Mouse (Mus musculus) cerebellum, adult 9-10 months (tissue): Measurements from ENCODE around the gene 4833439L19Rik.

Experiments
- DNase-seq: peaks from one replicate; pipeline ENCODE4 v3.0.0; 2022

Gene 4833439L19Rik

DNA sequence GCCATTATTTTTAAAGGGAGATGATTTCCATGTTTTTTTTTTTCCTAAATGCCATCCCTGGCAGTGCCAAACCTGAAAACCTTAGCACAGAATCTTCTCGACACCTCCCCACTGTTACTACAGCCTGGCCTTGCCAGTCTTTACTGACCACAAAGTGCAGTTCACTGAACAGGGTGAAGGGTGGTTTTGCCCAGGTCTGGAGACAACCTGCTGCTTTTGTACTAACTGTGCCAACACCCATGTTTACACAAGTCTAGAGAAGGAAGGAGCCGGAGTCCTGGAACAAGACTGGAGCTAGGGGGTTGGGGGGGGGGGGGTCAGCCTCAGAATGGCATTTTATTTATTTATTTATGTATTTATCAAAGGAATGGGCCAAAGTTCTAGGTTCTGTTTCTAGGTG lies 16.1 kb upstream of the 4833439L19Rik start:
- no peak for DNase-seq

DNA sequence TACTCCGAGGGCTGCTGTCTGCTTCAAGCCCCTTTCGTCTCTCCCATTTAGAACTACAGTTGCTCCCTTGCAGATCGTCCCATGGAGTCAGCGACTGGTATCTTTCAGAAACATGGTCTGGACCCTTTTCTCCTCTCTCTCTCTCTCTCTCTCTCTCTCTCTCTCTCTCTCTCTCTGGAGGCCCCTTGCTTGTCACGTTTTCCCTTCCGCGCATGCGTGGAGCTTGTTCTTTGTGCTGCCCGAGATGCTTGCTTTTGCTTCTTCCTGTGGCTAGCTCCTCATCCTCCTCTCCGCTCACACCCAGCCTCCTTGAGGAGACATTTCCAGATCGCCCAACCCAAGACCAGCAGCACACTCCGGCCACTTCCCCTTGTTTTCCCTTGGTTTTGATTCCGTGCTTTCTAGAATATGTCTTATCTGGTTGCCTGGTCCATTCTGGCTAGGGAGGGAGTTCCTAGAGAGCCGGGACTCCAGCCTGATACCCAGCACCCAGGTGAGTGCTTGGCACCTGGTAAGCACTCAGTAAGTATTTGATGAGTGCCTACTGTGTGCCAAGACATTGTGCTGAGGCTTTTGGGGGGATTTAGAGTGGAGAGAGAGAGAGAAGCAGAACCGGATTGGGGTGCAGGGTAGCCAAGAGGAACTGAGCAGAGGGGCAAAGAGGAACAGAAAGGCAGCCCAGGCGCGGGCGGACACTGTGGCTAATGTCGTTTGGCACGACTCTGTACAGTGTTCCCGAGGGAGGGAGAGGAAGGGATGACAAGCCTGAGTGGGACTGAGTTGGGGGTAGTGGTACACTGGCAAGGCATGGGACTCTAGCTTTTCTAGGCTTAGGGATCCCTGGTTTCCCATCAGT lies 12.6 kb upstream of the 4833439L19Rik start:
- no peak for DNase-seq

DNA sequence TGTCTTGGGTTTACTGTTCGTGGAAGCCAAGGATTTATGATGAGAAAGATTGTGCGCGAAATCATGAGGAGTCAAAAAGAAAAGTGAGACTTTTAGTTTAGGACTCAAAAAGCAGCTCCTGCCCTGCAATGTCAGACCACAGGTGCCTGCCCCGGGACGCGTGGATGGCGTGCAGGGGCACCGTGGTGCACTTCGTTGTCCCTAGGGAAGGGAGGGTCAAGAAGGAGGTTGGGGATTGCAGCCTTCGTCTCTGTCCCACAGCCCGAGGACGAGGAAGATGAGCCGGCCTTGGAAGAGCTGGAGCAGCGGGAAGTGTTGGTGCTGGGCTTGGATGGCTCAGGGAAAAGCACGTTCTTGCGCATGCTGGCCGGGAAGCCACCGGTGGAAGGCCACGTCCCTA lies 10.3 kb upstream of the 4833439L19Rik start:
- no peak for DNase-seq

DNA sequence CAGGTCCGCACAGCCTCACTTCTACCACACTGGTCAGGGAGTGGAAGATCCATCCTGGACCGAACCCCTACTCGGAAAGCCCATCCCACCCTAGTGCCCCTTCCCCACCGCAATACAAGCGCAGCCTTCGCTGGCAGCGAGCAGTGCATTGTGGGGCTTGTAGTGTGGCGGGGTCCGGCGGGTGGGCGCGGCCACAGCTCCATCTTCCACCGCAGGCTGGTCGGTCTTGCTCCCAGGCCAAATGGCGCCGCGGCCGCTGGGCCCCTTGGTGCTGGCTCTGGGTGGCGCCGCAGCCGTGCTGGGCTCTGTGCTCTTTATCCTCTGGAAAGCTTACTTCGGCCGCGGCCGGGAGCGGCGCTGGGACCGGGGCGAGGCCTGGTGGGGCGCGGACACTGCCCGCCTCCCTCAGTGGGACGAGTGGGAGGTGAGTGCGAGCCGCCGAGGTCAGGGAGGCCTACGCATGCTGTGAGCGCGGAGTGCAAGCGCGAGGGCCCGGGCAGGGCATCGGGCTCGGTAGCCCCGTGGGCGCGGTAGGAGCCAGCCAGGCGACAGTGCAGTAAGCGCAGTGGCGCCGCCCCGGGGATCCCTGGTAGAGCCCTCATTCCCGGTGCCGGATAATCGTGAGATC lies 9.7 kb upstream of the 4833439L19Rik start, which contains the start of gene Arl10:
TSS of gene Arl10 (plus strand) at position 162 of the 628 bp plus-strand sequence.
- DNase-seq = peak; percentile 65

DNA sequence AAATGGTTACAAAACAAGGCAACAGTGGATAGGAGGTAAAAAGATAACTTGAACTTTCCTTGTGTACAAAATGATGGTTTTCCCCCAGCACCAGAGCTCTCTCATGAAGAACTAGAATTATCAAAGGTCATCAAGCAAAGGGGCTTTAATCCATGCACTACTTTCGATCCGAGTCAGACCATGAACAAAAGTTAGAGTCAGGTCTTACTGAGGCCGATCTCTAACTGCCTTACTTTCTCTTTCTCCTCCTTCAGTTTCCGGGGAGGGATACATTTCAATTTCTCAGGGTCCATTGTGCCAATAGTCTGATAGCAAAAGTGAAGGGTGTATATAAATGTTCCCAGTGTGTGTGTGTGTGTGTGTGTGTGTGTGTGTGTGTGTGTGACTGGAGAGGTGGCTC lies 7.4 kb upstream of the 4833439L19Rik start:
- no peak for DNase-seq

DNA sequence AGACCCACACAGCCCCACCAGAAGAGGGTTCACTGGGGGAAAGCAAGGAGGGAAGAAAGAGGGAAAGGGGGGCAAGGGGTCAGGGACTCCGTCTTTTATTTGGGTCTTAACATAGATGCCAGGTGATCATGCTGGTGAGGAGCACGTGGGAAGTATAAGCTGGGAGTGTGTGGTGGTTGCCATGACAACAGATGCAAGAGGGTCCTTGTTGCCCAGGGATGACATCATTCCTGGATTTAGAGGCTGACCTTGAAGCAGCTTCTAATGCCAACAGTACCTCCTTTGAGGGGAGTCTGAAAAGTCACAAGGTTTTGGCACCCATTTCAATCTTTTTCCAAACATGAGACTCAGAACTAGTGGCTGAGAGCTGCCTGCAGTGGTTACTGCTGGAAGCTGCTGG lies 6.4 kb upstream of the 4833439L19Rik start:
- no peak for DNase-seq

DNA sequence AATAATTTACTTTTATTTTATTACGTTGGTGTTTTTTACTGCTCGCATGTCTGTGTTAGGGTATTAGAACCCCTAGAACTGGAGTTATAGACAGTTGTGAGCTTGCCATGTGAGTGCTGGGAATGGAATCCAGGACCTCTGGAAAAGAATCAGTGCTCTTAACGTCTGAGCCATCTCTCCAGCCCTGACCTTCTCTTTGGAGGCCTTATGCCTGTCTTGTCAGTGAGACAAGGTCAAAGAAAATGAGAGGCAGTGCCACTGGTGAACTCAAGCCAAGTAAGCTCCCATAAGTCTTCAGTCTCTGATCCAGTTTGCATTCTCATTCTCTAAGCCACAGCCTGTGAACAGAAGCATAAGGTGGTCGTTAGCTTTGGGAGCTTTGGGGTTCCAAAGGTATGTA lies 5.5 kb upstream of the 4833439L19Rik start:
- DNase-seq = no peak

DNA sequence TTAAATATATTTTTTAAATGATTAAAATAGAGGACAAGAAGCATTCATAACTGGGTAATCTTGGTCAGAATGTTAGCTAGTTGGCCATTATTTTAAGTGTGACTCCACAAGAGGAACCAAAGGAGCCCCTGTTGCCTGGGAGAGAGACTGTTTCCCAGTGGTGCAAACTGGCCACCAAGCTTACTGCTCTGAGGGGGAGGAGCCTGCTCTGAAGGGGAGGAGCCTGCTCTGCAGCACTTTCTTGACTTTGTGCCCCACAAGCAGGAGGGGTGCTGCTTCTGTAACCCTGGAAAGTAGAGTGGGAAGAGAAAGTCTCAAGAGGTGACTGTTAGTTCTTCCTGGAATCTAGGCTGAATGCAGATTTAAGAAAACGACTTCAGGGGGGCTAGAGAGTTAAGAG lies 4.0 kb upstream of the 4833439L19Rik start:
- no peak for DNase-seq

DNA sequence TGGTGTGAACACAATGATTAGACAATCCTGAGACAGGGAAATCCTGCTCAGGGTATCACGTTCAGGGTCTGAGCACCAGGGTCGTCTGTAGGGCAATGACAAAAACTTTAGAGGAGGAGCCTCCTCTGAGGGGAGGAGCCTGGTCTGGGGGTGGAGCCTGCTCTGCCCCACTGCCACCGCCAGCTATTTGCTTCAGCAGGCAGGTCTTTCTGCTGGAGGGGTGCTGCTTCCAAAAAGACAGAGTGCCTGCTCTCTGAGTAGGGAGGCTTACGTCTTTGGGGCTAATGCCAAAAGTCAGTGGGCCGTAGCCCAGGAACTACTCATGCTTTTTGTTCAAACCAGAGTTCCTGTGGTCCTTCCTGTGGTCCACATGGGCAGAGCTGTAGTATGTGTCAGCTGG lies 3.1 kb upstream of the 4833439L19Rik start:
- no peak for DNase-seq

DNA sequence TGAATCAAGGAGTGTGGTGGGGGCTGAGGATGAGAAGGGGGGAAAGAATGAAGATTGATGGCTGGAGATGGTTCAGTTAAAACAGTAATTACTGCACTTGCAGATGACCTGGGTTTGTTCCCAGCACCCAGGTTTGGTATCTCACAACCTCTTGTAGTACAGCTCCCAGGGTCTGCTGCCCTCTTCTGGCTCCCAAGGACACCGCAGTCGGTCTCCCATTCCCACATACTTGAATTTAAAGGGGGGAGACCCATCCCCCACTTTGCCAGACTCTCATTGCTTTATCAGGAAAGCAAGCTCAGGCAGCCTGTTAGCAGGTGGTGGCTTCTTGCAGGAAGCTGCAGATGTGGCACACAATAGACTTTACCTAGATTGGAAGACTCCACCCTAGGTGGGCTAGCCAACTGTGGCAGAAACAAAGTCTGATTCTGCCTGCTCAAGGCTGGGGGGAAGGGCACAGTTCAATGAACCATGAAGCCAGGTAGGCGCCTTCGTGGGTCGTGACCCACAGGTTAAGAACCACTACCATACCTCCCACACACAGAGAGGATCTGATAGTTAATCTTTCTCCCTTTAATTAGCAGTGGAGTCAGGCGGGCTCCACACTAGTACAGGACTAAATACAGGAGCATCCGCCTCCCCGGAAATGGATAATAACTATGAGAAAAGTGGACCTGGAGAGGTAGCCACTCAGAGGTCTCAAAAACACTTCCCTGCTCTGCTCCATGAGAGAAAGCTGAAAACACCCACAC lies 535 bp upstream of the 4833439L19Rik start:
- peak; percentile 81 for DNase-seq

DNA sequence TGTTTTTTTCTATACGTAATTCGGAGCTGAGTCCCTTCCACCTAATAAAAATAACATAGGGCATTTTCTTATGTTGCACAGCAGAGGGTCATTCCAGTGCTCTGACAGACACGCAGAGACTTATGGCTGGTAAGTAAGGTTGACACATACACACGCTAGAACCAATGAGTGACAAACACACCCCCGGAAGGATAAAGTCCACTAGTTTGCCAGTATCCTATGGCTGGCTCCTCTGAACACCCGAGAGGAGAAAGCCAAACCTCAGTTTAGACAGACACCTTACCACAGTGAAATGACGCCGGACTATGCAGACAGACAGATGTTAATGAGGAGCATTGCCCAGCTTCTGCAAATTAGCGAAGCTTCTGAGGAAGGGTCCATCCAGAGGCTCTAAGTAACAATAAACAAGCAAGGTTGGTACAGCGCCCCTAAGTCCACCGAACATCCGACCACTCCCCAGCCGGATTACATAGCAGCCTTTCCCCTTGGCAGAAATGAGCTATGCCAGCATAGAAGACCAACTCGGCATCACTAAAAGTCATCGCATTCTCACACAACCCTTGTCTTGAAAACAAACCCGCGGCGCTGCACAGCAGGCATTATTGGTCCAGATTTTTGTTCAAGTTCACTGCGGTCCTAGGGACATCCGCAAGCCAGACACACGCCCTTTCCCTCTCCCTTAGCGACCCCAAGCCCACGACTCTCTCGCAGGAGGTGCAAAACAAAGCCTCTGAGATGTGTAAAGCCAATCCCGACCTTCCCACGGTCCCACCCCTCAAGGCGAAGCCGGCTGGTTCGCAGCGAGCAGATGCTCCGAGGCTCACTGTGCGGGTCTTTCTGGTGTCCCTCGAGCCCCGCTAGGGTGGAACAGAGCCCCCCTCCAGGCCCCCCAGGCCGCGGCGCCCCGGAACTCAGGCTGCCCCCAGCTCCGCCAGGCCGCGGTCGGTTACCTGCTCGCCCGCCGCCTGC lies 719 bp downstream of the 4833439L19Rik start:
- DNase-seq = no peak

DNA sequence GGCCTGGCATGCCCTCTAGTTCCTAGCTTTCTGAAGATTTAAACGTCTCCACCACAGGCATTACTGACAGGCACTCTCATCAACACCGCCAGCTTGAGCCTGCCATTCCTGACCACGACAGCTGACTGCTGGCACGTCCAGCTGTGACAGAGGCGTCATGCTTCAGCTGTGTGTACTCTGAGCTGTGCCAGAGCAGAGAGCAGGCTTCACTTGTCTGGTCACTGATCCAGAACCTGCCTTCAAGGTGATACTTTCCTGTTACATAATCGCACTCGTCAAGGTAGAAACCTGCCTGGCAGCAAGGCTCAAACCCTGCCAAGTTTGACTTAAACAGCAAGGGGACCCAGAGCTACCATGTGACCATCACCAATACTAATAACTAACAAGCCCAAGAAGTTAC lies 2.7 kb downstream of the 4833439L19Rik start:
- no peak for DNase-seq

DNA sequence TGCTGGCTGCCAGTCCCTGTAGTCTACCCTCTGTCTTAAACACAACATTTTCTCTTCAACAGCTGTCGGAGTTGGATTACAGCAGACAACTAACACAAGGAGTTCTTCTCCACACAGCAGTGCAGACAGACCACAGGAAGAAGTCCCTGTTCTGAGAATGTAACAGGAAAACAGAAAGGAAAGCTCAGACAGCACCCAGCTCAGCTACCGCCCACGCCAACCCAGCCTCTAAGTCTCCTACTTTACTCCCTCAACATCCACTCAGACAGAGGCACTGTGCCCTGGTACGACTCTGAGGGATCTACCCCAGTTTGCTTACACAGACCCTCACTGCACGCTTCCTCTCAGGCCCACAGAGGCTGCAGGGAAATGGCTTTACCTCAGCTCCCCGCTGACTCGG lies 4.6 kb downstream of the 4833439L19Rik start:
- peak; percentile 15 for DNase-seq

DNA sequence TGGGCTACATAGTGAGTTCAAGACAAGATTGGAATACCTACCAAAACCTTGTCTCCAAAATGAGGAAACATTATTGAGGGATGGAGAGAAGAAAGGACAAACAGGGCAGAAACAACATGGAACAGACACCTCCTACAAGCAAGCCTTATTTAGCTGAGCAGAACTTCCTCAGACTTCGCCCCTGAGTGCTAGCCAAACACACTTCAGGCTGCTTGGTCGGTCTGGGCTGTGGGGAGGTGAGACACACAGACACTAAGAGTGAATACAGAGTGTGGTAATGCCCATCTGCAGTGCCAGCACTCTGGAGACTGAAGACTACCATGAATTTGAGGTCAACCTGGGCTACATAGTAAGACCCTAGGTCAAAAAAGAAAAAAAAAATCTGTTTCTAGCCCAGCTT lies 5.6 kb downstream of the 4833439L19Rik start:
- peak; percentile 27 for DNase-seq

DNA sequence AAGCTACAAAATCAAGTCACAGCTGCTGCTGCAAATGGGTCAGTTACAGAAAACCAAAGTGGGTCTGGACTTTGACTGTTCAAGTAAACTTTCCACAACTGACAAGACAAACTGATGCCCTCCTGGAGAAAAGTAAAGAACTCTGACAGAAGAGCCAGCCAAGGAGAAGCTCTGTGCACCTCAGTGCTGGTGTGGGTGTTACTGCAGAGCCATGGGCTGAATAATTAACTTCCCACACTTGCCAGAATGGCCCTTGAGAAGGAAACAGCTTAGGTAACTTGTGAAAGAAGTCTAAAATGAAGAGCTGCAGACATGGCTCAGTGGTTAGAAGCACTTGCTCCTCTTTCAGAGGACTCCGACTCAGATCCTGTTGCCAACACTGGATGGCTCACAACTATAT lies 7.6 kb downstream of the 4833439L19Rik start:
- peak; percentile 38 for DNase-seq

DNA sequence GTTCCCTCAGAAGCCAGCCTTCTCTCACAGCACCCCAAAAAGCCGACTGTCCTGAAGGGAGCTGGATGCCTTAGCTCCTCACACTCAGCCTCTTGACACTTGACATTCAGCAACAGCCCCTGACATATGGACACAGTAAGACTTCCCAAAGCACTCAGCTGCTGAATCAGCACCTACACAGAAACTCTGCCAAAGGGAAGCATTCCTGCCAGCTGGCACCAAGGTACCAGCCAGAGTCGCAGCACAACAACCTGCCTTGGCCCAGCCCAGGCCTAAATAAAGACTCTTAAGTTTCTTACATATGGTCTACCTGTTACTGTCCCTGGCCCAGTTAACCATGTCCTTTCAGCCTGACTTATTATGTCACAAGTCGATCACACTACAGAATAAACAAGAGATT lies 8.4 kb downstream of the 4833439L19Rik start:
- peak; percentile 97 for DNase-seq

DNA sequence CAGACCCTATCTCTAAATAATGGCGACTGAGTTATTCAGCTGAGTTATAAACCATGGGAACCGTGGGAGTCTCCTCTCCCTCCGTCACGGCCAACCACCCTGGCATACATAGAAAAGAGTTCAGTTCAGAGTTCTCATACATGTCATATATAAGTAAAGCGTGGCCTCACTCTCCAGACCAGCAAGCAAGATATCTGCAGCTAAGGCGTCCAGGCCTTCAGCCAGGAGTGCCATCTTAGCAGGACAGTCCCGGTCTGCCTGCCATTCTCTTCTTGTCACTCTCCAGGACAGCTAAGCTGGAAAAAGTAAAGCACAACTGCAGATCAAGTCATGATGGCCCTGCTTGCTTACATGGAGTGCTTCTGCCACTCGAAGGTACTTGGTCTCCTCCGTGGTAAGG lies 9.1 kb downstream of the 4833439L19Rik start:
- DNase-seq = no peak

DNA sequence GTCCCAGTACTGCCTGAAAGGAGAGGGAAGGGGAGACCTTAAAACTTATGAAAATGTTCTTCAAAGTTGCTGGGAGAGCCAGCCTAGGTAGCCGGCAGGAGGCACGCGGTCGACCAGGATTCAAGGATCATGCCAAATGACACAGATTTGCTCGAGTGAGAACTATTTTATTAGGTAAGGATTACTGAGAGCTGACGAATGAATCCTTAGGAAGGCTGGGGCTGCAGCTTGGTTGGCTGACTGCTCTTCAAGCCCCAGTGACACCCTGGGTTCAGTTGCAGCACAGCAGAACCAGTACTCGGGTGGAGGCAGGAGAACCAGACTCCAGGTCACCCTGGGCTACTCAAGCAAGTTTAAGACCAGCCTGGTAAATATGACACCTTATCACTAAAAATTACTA lies 17.2 kb downstream of the 4833439L19Rik start:
- DNase-seq = no peak

DNA sequence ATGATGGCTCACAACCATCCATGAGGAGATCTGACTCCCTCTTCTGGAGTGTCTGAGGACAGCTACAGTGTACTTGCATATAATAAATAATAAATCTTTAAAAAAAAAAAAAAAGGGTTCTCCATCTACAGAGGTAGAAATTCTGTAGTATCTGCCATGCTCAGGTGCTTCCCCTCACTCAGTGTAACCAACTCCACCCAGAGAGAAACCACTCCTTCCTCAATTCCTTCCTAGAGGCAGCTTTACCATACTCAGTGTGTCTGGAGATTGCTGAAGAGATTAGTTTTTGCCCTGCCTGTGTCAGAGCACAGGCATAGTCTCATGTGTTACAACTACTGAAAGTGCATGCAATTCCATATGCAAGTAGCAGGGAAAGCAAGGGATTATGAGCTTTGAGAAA lies 33.1 kb downstream of the 4833439L19Rik start:
- DNase-seq = no peak

DNA sequence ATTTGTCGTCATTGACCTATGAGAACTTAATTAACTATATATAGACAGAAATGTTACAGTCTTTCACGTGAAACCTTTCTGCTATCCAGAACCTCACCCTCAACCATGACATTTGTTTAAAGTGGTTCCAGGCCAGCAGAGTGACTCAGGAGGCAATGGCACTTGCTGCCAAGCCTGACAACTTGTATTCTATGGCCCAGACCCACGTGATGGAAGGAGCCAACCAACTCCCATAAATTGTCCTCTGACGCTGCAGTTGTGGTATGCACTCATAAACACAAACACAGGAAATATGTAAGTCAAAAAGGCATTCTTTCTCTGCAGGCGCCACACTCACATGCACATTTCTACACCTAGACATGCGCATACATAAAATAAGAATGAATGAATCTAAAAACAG lies 38.1 kb downstream of the 4833439L19Rik start:
- no peak for DNase-seq

DNA sequence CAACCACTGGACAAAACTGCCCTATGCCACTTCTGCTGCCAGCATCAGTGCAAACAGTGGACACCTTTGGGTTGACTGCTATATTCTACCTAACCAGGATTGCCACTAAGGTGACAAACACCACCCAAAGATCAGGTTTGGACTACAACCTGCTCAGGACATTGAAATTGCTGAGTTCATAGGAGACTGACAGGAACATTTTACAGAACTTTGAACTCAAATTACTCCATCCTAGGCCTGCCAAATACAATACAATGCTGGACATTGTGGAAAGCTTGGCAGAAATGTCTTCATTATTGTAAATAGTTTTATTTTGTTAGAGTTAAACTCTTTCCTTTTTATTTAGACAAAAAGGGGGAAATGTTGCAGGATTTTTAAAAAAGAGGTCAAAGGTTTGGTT lies 44.1 kb downstream of the 4833439L19Rik start:
- DNase-seq = no peak

DNA sequence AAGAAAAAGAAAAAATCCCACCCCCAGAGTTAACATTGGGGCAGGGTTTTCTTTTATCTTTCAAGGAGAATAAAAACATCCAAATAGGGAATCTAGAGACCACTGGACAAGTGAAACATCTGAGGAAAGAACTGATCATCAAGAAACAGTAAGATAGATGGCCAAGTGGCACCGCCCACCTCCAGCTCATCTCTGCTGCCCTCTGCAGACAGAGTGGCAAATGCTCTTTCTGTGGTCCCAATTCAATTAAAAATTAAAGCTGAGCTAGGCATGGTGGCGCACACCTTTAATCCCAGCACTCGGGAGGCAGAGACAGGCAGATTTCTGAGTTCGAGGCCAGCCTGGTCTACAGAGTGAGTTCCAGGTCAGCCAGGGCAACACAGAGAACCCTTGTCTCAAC lies 45.0 kb downstream of the 4833439L19Rik start:
- DNase-seq = no peak

DNA sequence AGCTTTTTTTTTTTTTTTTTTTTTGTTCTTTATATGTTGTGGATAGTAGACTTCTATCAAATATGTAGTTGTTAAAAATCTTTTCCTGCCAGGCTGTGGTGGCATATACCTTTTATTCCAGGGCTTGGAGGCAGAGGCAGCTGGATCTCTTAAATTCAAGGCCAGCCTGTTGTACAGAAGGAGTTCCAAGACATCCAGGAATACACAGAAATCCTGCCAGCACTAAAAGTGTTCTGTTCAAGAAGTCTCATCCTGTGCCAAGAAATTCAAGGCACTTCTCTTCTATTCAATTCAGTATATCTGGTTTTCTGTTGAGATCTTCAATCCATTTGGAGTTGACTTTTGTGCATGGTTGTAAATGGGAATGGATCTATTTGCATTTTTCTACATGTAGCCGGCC lies 59.3 kb downstream of the 4833439L19Rik start:
- no peak for DNase-seq
